Mouse (Mus musculus) erythroblast, embryonic 14.5 days (primary cell): ENCODE data around the gene Utf1.

ENCODE experiments used
- GATA1 ChIP-seq: IDR thresholded peaks from 2 replicates; pipeline ENCODE4 v1.6.1; 2012; ENCODE audit warnings: low read length, inconsistent platforms, mixed read lengths
- TAL1 ChIP-seq: IDR thresholded peaks from 3 replicates; pipeline ENCODE4 v1.6.1; 2012; ENCODE audit warnings: low read length, inconsistent platforms, mixed read lengths

DNA sequence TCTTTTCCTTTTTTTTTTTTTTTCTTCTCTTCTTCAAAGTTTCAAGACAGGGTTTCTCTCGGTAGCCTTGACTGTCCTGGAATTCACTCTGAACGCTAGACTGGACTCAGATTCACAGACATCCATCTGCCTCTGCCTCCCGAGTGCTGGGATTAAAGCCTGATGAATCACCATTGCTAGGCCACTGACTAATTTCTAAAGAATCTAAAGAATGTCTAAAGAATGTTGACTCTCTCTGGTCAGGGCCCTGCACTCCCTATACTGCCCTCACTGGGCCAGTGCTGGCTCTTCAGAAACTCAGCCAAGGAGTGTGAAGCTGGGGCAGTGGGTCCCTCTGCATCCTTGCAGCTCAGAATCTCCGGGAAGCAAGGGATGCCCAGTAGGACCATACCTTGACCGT lies 31.9 kb downstream of the Utf1 start:
- TF ChIP-seq GATA1 = no peak
- TF ChIP-seq TAL1 = no peak
